Mouse (Mus musculus) c-Kit-negative CD71-positive TER-119-positive erythroid progenitor cells, embryonic 14.5 days (primary cell): ENCODE data around the gene Ptprt.

Source experiments
- DNase-seq: peaks from one replicate; pipeline ENCODE4 v3.0.0-alpha.2; 2013; ENCODE audit warnings: low read depth, low spot score

Ptprt gene

DNA sequence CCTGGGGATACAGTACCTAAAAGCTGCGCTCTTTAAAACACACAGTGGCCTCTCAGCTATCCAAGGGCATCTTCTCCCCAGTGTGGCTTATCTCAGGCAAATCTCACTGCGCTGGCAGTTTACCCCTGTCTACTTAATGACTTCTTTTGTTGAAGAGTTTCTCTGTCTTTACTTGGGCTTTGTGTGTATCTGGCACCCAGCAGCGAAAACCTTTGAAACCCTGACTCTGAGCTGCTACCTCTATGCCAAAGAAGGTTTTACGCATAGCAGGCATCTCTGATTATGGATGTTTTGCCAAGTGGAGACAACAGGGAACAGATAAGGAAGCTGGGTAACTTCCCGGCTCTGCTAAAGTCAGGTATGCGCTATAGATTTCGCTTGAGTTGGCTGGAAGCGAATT lies 956.1 kb downstream of the Ptprt start:
- DNase-seq: no peak

DNA sequence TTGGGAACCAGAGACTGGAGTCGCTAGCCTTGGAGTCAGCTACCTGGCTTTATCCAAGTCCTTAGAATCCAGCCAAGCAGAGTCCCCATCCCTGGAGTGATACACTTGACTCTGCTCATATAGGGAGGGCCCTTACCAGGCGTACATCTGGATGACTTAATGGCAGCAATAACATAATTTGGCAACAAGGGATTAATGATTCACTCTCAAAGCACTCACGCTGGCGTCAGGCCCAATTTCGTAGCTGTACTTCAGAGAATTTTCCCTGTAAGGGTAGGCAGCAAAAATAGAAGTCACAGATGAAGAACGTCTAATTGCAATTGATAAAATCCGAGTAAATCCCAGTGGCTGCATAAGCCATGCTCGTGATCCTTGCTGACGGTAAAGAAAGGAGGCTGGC lies 956.5 kb downstream of the Ptprt start:
- no peak for DNase-seq

DNA sequence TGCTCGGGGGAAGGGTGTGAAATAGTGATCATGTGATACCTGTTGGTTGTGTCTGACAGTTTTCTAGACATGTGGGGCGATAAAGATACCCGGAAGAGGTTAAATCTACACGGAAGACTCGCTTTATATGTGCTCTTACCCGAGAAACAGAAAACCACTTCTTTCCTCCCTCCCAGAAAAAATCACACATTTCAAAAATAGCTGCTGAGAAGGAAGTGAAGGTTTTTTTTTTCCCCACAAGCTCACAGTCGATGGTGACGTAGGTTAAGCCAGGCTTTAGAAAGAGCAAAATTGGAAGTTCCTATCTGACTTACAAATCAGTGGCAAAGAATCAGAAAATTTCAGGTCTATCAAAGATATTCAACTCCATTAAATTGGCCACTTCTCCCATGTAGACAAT lies 965.1 kb downstream of the Ptprt start:
- no peak for DNase-seq

DNA sequence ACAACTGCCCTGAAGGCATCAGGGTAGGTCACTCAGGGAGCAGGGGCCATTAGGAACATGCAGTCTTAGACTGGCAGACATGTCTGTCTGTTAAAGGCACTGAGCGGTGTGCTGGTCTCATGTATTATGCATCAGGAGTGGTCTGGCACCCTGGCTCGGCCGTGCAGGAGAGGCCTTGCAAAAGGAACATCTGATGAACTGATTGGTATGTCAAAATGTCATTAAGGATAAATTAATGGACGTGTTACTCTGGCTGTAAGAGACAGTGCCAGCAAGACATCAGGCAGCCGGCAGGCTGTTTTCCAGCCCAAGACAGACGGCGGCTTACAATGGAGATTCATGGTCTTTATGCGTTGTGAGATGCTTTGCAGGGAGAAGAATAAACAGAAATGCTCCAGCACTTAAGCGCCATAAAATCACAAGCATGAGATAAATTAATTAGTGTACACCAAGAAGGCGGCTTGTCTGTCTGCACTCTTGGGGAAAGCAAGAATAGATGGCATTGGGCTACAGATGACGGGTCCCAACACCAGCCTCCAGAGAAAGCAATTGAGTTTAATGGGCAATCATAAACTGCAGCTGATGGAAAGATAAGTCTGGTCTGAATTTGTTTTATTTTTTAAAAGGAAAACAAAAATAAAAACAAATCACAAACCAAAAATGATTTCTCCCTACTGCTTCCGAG lies 992.5 kb downstream of the Ptprt start:
- no peak for DNase-seq

DNA sequence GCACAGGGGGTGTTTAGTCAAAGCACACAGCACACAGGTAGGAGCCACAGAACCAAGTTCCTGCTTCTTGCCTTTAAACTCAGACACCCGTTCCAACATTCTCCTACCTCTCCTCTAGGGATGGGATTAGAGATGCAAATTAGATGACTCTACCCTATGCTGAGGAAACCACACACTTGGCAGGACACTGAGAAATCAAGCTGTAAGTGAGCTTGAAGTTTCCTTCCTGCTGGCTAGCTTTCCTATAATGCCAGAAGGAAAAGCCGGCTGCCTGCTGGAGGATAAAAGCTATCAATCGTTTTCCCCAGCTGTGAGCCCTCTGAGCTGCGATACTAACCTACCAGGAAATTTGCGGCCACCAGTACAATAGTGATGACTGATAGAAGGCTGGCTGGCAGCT lies 999.0 kb downstream of the Ptprt start:
- DNase-seq: no peak

DNA sequence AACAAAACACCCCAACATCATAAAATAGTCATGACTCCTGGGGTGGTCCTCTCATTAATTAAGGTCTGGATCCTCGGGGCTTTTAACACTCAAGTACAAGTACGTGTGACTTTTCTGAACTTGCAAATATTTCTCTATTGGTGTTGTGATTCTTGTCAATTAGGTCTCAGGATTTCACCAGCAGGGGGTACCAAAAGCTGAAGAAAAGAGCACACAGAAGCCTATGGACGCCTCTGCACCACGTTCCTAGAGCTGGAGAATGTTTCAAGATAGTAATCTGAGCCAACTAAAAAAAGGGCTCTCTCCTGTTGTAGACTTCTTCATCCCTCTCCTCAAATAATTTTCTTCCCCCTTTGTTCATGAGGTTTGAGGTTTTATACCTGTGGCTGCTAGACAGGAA lies 1000.1 kb downstream of the Ptprt start:
- DNase-seq: no peak

DNA sequence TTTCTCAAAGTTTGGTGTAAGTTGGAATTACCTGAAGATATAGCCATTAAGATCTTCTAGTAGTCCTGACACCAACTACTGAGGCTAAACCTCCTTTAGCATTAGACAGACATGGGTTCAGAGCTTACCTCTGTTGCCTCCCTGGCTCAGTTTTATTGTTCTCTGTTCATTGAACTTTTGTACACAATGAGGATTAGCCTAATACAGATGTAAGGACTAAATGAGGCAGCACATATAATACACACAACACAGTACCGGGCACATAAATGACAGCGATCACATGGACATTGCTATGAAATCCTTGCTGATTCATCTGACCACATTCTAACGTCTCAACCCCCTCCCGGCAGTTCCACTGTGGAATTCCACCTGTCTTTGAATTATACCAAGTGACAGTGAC lies 1003.9 kb downstream of the Ptprt start:
- DNase-seq: no peak

DNA sequence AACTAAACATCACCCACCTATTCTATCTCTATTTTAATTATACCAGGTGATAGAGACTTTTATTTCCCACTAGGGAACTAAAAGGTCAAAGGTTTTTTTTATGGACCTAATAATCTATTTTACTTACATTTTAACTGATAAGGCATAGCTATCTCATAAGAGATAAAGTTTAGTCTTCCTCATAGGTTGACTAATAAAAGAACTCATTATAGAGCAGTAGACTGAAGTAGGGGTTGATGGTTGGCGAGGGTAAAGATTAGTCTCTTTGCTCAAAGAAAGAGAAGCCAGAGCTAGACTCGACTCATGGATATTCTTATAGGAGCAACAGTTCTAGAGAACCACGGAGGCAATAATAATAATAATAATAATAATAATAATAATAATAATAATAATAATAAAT lies 1004.3 kb downstream of the Ptprt start:
- DNase-seq: no peak

DNA sequence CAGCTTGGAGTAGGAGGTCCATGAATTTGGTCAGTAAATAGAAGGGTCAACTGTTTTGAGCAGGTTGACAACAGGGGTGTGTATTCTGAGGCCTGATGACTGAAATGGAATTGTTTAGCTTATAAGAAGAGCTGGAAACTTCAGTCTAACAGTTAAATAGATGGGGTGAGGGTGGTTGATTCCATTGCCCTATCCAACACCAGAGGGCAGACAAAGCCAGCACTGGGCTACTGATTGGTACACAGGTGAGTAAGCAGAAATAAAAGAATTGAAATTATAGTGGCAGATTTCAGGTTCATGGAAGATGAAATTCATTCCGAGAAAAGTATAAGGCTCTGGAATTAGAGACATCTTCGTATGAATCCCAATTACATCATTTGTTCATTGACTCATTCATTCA lies 1020.1 kb downstream of the Ptprt start:
- no peak for DNase-seq

DNA sequence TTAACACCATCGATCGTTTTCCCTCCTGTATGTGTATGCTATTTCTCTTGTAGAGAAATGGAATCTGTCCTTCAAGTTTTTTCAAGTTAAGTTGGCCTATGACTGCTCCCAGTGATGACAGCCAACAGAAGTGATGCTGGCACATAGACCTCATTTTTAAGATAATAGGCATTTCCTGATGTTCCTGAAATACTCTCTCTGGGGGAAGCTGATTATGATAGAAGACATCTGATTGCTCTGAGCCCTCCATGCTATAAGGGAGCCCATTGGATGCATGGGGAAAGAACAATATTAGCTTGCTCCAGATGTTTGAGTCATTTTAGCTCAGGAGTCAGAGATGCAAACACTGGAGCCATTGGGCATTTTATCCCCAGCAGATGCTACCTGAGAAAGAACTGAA lies 1026.9 kb downstream of the Ptprt start:
- DNase-seq: no peak

DNA sequence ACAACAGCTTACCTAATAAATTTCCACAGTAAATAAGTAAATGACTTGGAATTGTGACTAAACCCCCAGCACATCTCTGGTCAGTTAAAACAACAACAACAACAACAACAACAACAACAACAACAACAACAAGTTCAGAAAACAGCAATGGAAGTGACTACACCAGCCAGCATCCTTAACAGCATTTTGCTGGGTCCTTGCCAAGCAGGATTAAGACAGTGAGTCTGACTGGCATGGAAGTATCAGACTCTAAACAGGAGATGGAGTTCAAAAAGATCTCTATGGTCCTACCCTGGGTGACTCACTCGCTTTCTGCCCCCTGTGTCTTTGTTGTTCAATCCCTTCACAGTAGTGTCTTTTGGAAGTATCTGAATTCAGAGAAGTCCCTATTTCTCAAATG lies 1035.1 kb downstream of the Ptprt start:
- DNase-seq: no peak

DNA sequence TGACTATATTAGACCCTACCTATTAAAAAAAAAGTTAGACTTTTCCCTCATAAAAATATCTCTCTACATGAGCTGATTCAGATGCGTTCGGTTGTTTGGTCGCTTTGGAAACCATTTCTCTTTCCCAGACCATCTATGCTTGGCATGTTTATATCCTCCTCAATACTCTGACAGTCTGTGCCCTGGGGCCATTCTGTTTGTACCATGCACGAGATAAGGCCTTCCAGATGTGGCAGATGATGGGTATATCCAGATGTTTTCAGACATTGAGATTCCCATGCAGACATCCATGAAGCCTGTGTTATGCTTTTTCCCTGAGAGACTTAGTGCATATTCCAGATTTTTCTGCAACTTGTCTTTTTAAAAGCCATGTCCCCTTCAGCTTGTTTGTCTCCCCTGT lies 1052.5 kb downstream of the Ptprt start:
- DNase-seq: no peak

DNA sequence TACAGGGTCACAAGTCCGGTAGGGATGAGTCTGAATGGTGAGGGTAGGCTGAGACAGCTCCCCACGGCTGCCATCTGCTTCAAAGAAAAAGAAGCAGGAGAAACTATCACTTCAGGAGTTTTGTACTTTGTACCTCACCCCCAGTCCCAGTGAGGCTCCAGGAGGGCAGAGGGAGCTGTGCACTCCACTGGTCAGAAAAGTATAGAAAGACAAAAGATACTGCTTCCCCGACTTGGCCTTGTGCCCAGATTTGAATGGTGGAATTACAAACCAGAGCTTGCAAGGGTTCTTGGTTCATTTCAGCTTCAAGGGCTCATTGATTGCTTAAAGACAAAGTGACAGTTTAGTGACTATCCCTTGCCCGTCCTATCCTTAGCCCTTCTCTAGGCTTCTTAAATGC lies 1053.6 kb downstream of the Ptprt start:
- DNase-seq: no peak

DNA sequence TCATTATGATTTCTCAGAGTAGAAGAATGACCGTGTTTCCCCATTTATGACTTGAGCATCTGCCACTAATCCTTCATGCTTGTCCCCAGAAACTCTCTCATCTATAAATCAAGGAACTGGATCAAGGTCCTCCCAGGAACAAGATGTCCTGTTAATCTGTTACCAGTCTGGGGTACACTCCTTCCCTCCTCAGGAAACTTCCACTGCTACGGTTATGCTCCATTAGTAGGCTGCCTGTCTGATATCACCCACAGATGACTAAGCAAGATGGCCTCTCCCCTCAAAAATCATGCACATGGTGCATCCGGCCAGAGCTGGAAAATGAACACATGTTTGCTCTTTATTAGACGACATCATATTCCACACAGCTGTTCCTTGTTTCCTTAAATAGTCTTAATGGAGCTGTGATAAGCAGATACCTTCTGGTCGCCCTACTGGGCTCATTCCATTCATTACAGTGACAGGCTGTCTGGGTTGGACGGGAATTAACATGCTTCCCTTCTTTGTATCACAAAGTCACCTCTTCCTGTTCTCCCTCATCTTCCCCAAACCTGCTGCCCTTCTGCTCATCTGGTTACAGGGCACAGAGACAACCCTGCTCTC lies 1060.6 kb downstream of the Ptprt start:
- no peak for DNase-seq

DNA sequence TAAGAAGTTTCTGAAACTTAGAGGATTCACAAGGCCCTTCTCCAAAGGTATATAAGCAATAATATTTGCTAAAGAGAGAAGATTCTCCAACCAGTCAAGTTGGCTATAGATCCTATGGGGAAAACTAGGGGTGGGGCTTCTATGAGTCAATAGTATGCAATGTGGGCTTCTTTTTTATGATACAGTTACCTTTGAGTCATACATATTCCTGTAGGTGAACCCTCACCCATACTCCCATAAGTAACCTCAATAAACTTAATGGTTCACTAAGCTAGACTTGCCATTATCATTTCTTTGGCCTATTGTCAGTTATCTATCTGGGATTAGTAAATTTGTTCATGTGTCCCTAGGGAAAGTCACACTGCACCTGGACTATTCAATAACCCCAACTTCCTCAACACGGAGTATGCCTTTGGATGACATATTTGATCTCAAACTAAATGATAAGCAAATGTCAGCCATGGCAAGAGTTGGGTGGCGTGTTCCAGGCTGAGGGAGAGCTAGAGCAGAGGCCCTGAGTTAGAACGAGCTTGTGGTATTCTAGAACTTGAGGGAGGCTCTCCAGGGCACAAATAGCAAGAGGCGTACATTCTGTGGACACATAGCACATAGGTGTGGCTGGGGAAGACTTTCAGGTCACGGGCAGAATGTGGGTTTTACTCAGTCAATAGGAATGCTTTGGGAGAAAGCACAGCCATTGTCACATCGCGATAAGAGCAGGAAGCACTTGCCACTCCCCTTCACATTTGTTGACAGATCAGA lies 1067.4 kb downstream of the Ptprt start:
- DNase-seq: no peak

DNA sequence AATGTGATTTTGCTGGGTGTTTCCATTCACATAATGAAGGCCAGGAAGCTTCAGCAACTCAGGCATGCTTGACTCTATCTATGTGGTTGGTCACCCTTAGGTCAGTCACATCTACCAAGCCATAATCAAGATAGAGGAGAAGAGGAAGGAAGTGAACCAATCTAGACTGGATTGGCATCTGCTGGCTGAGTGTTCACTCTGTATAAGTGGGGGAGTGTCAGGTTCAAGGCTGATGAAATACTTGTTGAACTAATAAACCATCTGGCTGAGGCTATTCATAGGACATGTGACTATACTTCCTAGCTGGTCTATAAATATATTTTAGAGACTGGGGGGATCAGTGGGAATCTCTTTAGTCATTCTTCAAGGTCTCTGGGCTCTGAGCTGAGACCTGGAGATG lies 1086.5 kb downstream of the Ptprt start:
- no peak for DNase-seq

DNA sequence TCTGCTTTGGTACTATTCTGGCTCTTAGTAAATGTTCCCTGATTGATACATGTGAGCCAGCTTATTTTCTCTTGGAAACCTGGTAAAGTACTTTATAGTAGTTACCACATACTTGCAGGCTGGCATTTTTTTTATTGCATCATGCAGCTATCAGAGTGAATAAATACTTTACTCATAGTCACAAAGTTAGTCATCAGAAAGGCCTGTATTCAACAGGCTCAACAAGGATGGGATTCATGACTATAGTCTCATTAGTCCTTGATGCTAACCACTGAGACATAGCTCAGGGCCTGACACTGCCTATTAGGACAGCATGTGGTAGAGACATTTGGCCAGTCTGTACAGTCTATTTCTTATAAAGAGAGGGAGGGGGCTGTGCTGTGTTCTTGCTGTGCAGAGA lies 1088.7 kb downstream of the Ptprt start:
- no peak for DNase-seq

DNA sequence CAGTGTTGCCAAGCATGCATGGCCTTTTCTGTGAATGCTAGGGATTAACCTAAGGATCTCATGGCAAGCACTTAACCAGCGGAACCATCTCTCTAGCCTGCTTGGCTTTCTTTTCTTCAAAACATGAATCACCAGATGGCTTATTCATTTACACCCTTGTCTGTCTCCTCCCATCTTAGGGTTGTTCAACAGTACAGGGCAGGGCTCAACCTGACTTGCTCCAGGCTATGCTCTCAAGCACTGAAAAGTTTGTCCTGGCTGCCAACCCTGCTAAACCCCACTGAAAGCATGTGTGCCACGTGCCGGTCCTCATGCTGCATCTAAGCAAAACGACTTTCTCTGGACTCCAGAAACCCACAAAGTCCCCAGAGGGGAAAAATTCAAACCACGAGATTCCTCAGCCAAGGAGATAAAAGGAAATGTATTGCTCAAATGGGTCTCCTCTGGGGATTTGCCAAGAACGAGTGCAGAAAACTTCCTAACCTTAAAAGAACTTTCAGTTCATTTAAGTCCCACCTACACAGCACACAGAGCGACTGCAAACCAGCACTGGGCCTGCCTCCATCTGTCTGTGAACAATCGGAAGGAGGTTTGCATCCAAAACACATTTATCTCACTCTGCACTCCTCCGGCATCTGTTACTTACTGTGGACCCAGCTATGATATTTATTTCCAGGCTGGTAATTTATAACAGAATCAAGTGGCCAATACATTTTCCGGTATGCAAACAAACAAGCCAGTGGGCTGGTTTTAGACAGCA lies 1090.5 kb downstream of the Ptprt start:
- no peak for DNase-seq

DNA sequence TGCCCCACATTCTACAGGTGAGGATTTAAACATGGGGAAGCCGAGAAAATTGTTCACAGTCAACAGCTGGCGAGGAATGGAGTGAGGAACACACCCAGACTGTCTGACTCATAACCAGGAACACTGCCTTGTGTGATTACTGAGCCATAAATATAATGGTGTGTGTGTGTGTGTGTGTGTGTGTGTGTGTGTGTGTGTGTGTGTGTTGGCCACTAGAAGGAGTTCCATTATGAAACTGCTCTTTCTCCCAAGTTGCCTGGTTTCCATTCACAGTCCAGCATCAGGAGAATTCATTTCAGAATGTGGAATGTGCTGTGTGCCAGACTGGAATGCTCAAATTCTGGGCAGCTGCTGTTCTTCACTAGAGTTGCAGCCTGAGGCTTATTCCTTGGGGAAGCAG lies 1099.4 kb downstream of the Ptprt start:
- no peak for DNase-seq

DNA sequence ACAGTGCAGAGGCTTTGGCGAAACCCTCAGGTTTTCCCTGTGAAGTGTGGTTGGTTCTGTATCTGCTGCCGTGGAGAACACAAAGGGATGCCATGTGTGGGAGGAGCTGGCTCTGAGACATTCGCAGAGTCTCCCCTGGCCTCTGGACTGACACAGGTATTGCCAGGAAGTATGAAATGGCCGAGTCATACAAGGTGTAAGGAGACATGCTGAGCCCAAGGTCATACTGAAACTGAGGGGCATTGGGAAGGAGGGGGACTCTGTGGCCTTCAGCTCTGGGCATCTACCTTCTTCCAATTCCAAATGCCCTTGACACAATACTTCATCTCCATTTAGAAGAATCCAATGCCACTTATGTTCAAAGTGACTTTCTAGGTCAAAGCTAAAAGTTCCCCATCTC lies 1103.1 kb downstream of the Ptprt start:
- DNase-seq: no peak

DNA sequence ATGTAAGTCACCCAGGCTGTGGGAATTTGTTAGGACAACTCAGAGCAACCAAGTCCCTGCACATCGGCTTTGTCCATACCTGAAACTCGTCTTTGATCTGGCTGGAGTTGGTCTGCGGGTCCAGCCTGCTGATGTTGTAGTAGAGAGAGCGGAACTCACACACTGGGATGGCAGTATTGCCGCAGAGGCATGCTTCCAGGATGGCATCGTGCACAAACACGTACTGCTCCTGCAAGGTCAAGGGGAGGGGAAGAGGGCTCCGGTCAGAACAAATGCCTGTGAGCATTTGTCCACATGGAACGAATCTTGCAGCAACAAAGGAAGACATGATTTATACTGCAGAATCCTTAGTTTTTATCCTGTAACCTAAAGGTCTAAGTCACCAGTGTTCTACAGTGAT lies 1107.3 kb downstream of the Ptprt start:
- DNase-seq: no peak

DNA sequence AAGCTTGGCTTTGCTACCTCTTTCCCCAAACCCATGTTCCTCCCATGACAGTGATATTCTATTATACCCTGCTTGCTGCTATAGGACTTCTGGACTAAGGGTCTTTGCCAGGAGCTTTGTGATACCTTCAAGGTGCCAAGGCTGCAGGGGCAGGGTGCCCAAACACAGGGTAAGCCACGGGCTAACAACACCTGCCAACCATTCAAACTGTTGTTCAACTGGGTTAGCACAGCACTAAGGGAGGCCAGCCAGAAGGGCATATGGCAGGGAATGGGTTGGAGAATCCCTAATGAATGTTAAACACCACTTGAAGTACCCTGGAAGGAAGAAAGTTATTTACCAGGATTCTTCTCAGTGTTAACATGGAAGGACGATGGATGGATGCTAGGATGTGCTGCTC lies 1108.9 kb downstream of the Ptprt start:
- DNase-seq: no peak
